Mouse (Mus musculus) MEL (cell line): ENCODE data around the gene Stac.

Experiments
- CTCF ChIP-seq, 3 experiments: IDR thresholded peaks in 2 of 3; conservative IDR thresholded peaks in 1 of 3; 2 replicates each; pipeline ENCODE4 v1.5.1; 2011 to 2012; ENCODE audit warnings: low read length in 3 of 3, low read depth in 2 of 3, mild to moderate bottlenecking in 2 of 3, improper control_type of control experiment in 1 of 3, inconsistent platforms in 1 of 3, mixed read lengths in 1 of 3, moderate library complexity in 1 of 3; ENCODE audit not compliant: control insufficient read depth in 1 of 3, insufficient read depth in 1 of 3, poor library complexity in 1 of 3, severe bottlenecking in 1 of 3
- ELF1 ChIP-seq: IDR thresholded peaks from 2 replicates; pipeline ENCODE4 v1.6.1; 2014; ENCODE audit warnings: low read depth, mild to moderate bottlenecking, inconsistent platforms, low read length, improper control_type of control experiment, moderate library complexity
- ETS1 ChIP-seq: IDR thresholded peaks from 2 replicates; pipeline ENCODE4 v1.6.1; 2012; ENCODE audit warnings: low read depth, mild to moderate bottlenecking, inconsistent platforms, low read length, improper control_type of control experiment, moderate library complexity
- MEF2A ChIP-seq: IDR thresholded peaks from 2 replicates; pipeline ENCODE4 v1.6.1; 2014; ENCODE audit warnings: low read depth, mild to moderate bottlenecking, inconsistent platforms, low read length, improper control_type of control experiment; ENCODE audit not compliant: poor library complexity, insufficient replicate concordance, severe bottlenecking; ENCODE audit errors: extremely low read depth
- NRF1 ChIP-seq: IDR thresholded peaks from 2 replicates; pipeline ENCODE4 v1.6.1; 2014; ENCODE audit warnings: low read depth, mild to moderate bottlenecking, inconsistent platforms, low read length, improper control_type of control experiment, moderate library complexity; ENCODE audit not compliant: poor library complexity, insufficient read depth, severe bottlenecking
- SIN3A ChIP-seq: IDR thresholded peaks from 2 replicates; pipeline ENCODE4 v1.6.1; 2012; ENCODE audit warnings: low read length, improper control_type of control experiment, inconsistent platforms
- TAL1 ChIP-seq: IDR thresholded peaks from 2 replicates; pipeline ENCODE4 v1.6.1; 2012; ENCODE audit warnings: mild to moderate bottlenecking, inconsistent platforms, low read length, moderate library complexity, mixed read lengths
- TCF12 ChIP-seq: IDR thresholded peaks from 2 replicates; pipeline ENCODE4 v1.6.1; 2014; ENCODE audit warnings: low read depth, mild to moderate bottlenecking, inconsistent platforms, low read length, improper control_type of control experiment, moderate library complexity
- ZMIZ1 ChIP-seq: IDR thresholded peaks from 2 replicates; pipeline ENCODE4 v1.6.1; 2012; ENCODE audit warnings: low read depth, mild to moderate bottlenecking, inconsistent platforms, low read length, improper control_type of control experiment, moderate library complexity

- TF ChIP-seq NRF1 (no peak), ELF1 (no peak), TAL1 (no peak), ZMIZ1 (no peak), SIN3A (no peak), TCF12 (no peak), CTCF (IDR thresholded peaks at IDR 0.05 in 2 of 3, conservative IDR thresholded peaks at IDR 0.05 in 1 of 3; ENCODE audit: control insufficient read depth in 1 of 3, insufficient read depth in 1 of 3, low read depth in 2 of 3, low read length in 3 of 3, poor library complexity in 1 of 3, severe bottlenecking in 1 of 3) (no peak), ETS1 (no peak), MEF2A (no peak)
These were observed 48.9 kb upstream of the Stac start for GRCm38 (mm10) chr9:111739026-111739425.
